Mouse (Mus musculus) small intestine, adult 2 months (tissue): ENCODE results near the gene Timm9.

Experiments
- CTCF ChIP-seq: fragments of 200-500 bp; IDR thresholded peaks from 2 replicates; pipeline ENCODE4 v1.5.1; 2012; ENCODE audit warnings: low read depth, mild to moderate bottlenecking, control low read depth, inconsistent platforms, low read length, moderate library complexity, mixed read lengths; ENCODE audit not compliant: insufficient replicate concordance, insufficient read length; ENCODE audit errors: extremely low read depth
- POLR2A ChIP-seq: fragments of 200-500 bp; IDR thresholded peaks from 2 replicates; pipeline ENCODE4 v1.6.1; 2012; ENCODE audit warnings: low read depth, mild to moderate bottlenecking, control low read depth, inconsistent platforms, low read length, moderate library complexity

- no peak for TF ChIP-seq POLR2A
- TF ChIP-seq CTCF, result no peak
Observed at GRCm38 (mm10) chr12:71123286-71123685, 13.2 kb downstream of the Timm9 start.
